Comparison of ENCODE assay signal across 8 mouse cellular contexts in the genomic region with DNA sequence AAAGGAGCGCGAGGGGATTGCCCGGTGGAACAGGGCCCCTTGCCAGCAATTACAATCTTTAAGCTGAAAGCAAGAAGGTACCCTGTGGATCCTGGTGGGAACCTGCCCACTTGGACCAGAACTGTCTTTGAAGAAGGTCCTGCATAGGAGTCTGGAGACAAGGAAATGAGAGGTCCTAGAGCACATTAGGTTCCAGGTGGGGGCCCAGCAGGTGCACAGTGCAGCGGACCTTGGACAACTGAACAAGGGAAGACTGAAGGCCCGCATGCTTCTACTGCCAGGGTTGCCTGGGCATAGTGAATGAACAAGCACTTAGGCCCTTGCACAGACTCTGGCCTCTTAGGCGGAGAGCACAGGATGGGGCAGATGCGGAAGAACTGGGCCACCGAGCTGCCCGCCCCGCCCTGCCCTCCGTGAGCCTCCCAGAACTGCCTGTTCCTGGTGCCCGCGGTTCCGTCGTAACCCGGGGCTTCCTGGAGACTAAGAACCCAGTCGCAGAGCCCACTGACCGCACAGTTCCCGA. TPM values are rescaled to one million over a fixed set of nuclear protein-coding genes. Genes with fewer than 3 reads are reported as not detected.
DNase-seq lines count a peak whose midpoint lies in the region; ATAC-seq and TF ChIP-seq lines count a peak whose summit lies in the region.

No protein-coding gene starts in this region.

- peaks cover 0 to 7% of the 10 kb centered on the region in 2 experiments; a peak in 2 of 4 replicates for H3K4me1 ChIP-seq in heart, embryonic 14.5 days (ENCODE audit: control insufficient read depth in 2 of 2, insufficient read depth in 2 of 2, low read length in 2 of 2)
- H3K4me1 ChIP-seq in limb, embryonic 12.5 days (replicated peaks) = peaks cover 8% of the 10 kb centered on the region; the same call in 1 of the 2 replicates

- peak; percentile 33 to 58 for DNase-seq in right cerebral cortex, postnatal 10 days (ENCODE audit: low spot score in 2 of 2)
- DNase-seq in right cerebral cortex, postnatal 14 days = no peak
- peak; percentile 74 for DNase-seq in cerebellum, adult 9-10 months
- no peak for DNase-seq in left cerebral cortex, adult 8-10 months (ENCODE audit: low spot score in 2 of 2)
- no peak for DNase-seq in spleen, adult 18-20 months

- peak; percentile 45 for ATAC-seq in heart, embryonic 14.5 days (ENCODE audit: insufficient number of reproducible peaks, insufficient read depth, low FRiP score, low read depth)
- peak; percentile 38 for ATAC-seq in limb, embryonic 12.5 days (ENCODE audit: insufficient number of reproducible peaks, insufficient read depth, low FRiP score, low TSS enrichment, low read depth)

- no peak for TF ChIP-seq POLR2A in myocyte (IDR thresholded peaks at IDR 0.05; ENCODE audit: insufficient read length, low read depth)

- no peaks in the 10 kb centered on the region for H3K79me2 ChIP-seq in myocyte (ENCODE audit: control insufficient read depth, insufficient read depth)

- peak overlapping the region; percentile 15 for H3ac ChIP-seq in myocyte (ENCODE audit: control insufficient read depth, insufficient read length)

- 7% methylated on average over 19 of the region's 19 CpGs for WGBS in heart, embryonic 14.5 days
- WGBS in limb, embryonic 12.5 days = 5% methylated on average over 19 of the region's 19 CpGs

- H3K4me3 ChIP-seq in heart, embryonic 14.5 days (ENCODE audit: control insufficient read depth in 1 of 2, insufficient read depth in 1 of 2, low read depth in 1 of 2, low read length in 2 of 2) = peak overlapping the region; percentile 51 to 77
- H3K4me3 ChIP-seq in limb, embryonic 12.5 days (replicated peaks) = peak overlapping the region; percentile 63
- H3K4me3 ChIP-seq in myocyte = peak overlapping the region; percentile 26

- H3K36me3 ChIP-seq in heart, embryonic 14.5 days (ENCODE audit: control insufficient read depth, insufficient read depth, low read length) = no peaks in the 10 kb centered on the region
- no peaks in the 10 kb centered on the region for H3K36me3 ChIP-seq in limb, embryonic 12.5 days
- no peaks in the 10 kb centered on the region for H3K36me3 ChIP-seq in myocyte (ENCODE audit: control insufficient read depth, insufficient read depth)

- peak overlapping the region; percentile 99 for H3K4me2 ChIP-seq in heart, embryonic 14.5 days (ENCODE audit: low read length)
- H3K4me2 ChIP-seq in limb, embryonic 12.5 days = peak overlapping the region; percentile 94
- H3K4me2 ChIP-seq in myocyte (ENCODE audit: low read depth) = peak overlapping the region; percentile 91

- no peaks in the 10 kb centered on the region for H3K27me3 ChIP-seq in heart, embryonic 14.5 days (ENCODE audit: control insufficient read depth, insufficient read depth, low read length)
- H3K27me3 ChIP-seq in limb, embryonic 12.5 days = peaks cover 19% of the 10 kb centered on the region
- peaks cover 6% of the 10 kb centered on the region for H3K27me3 ChIP-seq in myocyte (ENCODE audit: control insufficient read depth, insufficient read depth, insufficient read length)

- no peak overlapping the region; a peak in 1 of 4 replicates for H3K27ac ChIP-seq in heart, embryonic 14.5 days (replicated peaks in 1 of 2; ENCODE audit: control insufficient read depth in 1 of 2, insufficient read depth in 1 of 2, low read depth in 2 of 2, low read length in 2 of 2)
- no peak overlapping the region for H3K27ac ChIP-seq in limb, embryonic 12.5 days

- no peaks in the 10 kb centered on the region for H3K9me3 ChIP-seq in heart, embryonic 14.5 days (ENCODE audit: control insufficient read depth, low read length)
- no peaks in the 10 kb centered on the region for H3K9me3 ChIP-seq in limb, embryonic 12.5 days

- H3K9ac ChIP-seq in heart, embryonic 14.5 days (ENCODE audit: low read length) = peak overlapping the region; percentile 84
- H3K9ac ChIP-seq in limb, embryonic 12.5 days (replicated peaks) = peak overlapping the region; percentile 74

TF ChIP-seq in myocyte, 11 proteins besides CTCF, POLR2A, EP300 and RAD21:
- no peak for TF ChIP-seq CEBPB (IDR thresholded peaks at IDR 0.05; ENCODE audit: insufficient read depth, poor library complexity, severe bottlenecking)
- TF ChIP-seq USF1 (IDR thresholded peaks at IDR 0.05; ENCODE audit: low read depth) = no peak
- TF ChIP-seq SRF (IDR thresholded peaks at IDR 0.05; ENCODE audit: control insufficient read depth, insufficient read length, low read depth) = no peak
- no peak for TF ChIP-seq MAX (IDR thresholded peaks at IDR 0.05; ENCODE audit: low read depth)
- TF ChIP-seq TCF12 (IDR thresholded peaks at IDR 0.05; ENCODE audit: insufficient read depth, poor library complexity, severe bottlenecking) = no peak
- no peak for TF ChIP-seq POLR2AphosphoS2 (IDR thresholded peaks at IDR 0.05; ENCODE audit: insufficient read length, low read depth)

RNA-seq across cellular contexts. Expression of a gene that starts 0.6 kb away (rescaled TPM):
- polyA plus RNA-seq in heart, embryonic 14.5 days (2014; fragmentation: Nextera tagmentation; extraction: Ambion mirVana) = 11.9 and 13.8 TPM in 2 replicates
- 21.3 and 21.6 TPM in 2 replicates for polyA plus RNA-seq in limb, embryonic 12.5 days (2016; fragmentation: Nextera tagmentation; extraction: Ambion mirVana)
- polyA plus RNA-seq in myocyte (2012; fragmentation: generic; extraction: Trizol) = 4.8 TPM
- 10 to 100 TPM; 13.4 to 22.3 (median 19.6) TPM for total RNA-seq in left cerebral cortex, adult 8-10 months (2022)

RNA-seq across cellular contexts. Expression of a gene that starts 15.1 kb away (rescaled TPM):
- 49.7 and 53.4 TPM in 2 replicates for polyA plus RNA-seq in heart, embryonic 14.5 days (2014; fragmentation: Nextera tagmentation; extraction: Ambion mirVana)
- 122 and 130 TPM in 2 replicates for polyA plus RNA-seq in limb, embryonic 12.5 days (2016; fragmentation: Nextera tagmentation; extraction: Ambion mirVana)
- polyA plus RNA-seq in myocyte (2012; fragmentation: generic; extraction: Trizol) = 14.8 TPM
- total RNA-seq in left cerebral cortex, adult 8-10 months (2022) = 10 to 100 TPM; 54.3 to 69.5 (median 55.2) TPM

RNA-seq across cellular contexts. Expression of a gene that starts 15.1 kb away (rescaled TPM):
- 10.6 and 11.0 TPM in 2 replicates for polyA plus RNA-seq in heart, embryonic 14.5 days (2014; fragmentation: Nextera tagmentation; extraction: Ambion mirVana)
- polyA plus RNA-seq in limb, embryonic 12.5 days (2016; fragmentation: Nextera tagmentation; extraction: Ambion mirVana) = 25.3 and 26.8 TPM in 2 replicates
- 21.7 TPM for polyA plus RNA-seq in myocyte (2012; fragmentation: generic; extraction: Trizol)
- 10 to 100 TPM; 32.1 to 39.3 (median 37.7) TPM for total RNA-seq in left cerebral cortex, adult 8-10 months (2022)

RNA-seq across cellular contexts. Expression of a gene that starts 27.7 kb away (rescaled TPM):
- 15.9 and 19.3 TPM in 2 replicates for polyA plus RNA-seq in heart, embryonic 14.5 days (2014; fragmentation: Nextera tagmentation; extraction: Ambion mirVana)
- polyA plus RNA-seq in limb, embryonic 12.5 days (2016; fragmentation: Nextera tagmentation; extraction: Ambion mirVana) = 37.5 and 38.7 TPM in 2 replicates
- 11.7 TPM for polyA plus RNA-seq in myocyte (2012; fragmentation: generic; extraction: Trizol)
- 10 to 100 TPM; 33.2 to 38.0 (median 35.5) TPM for total RNA-seq in left cerebral cortex, adult 8-10 months (2022)

RNA-seq across cellular contexts. Expression of a gene that starts 40.4 kb away (rescaled TPM):
- polyA plus RNA-seq in heart, embryonic 14.5 days (2014; fragmentation: Nextera tagmentation; extraction: Ambion mirVana) = 137 and 139 TPM in 2 replicates
- 132 and 147 TPM in 2 replicates for polyA plus RNA-seq in limb, embryonic 12.5 days (2016; fragmentation: Nextera tagmentation; extraction: Ambion mirVana)
- 79.7 TPM for polyA plus RNA-seq in myocyte (2012; fragmentation: generic; extraction: Trizol)
- 10 to 100 TPM; 73.6 to 77.5 (median 75.6) TPM for total RNA-seq in left cerebral cortex, adult 8-10 months (2022)

Comparison
In these comparisons a context has a peak if more than half of its experiments do, and no peak if none do; other contexts are left out.
1. DNase-seq: peak in right cerebral cortex, postnatal 10 days (2 of 2) and cerebellum, adult 9-10 months (single experiment); none in right cerebral cortex, postnatal 14 days (single experiment), left cerebral cortex, adult 8-10 months (0 of 2) and spleen, adult 18-20 months (0 of 2).
2. Peak in every context shown above with its lines, with median percentiles within 50 percentile points of each other: H3K4me2 ChIP-seq and H3K4me3 ChIP-seq.